9 mouse cellular contexts compared by ENCODE assay signal in the genomic region with DNA sequence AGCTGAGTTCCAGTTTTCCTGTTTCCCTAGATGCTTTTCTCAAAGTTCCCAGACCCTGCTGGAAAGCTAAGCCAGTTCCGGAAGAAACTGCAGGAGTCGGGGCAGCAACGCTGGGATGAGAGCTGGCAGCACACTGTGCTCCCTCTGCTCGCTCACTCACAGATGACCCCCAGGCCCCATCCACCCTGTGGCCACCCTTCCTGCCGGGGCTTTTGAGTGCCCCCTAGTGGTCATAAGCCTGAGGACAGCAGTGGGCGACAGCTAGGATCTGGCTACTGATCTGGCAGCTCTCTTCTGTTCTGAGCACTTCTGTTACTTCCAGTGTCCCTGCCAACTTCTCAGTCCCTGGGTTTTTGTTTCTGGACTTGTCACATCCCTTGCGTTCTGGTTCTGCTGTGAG. TPM values are rescaled to one million over a fixed set of nuclear protein-coding genes. Genes with fewer than 3 reads are reported as not detected.
DNase-seq lines count a peak whose midpoint lies in the region; ATAC-seq and TF ChIP-seq lines count a peak whose summit lies in the region.
"Had no signal": no experiment of that assay in that cellular context is flagged by ENCODE, and none has a peak within 500 bp of the region (broad histone marks: within the 10 kb centered on the region; RNA-seq: fewer than 3 reads in every experiment).

No protein-coding gene starts in this region.

- no peak; the same call in 1 of the 2 replicates for ATAC-seq in midbrain, embryonic 15.5 days (replicated peaks)
- ATAC-seq in hindbrain, postnatal 0 days, result peak; percentile 77; the same call in 1 of the 2 replicates
- ATAC-seq in midbrain, postnatal 0 days (ENCODE audit: low FRiP score), result no peak; the same call in 1 of the 2 replicates
- ATAC-seq in stomach, embryonic 16.5 days (ENCODE audit: insufficient read depth, low FRiP score), result peak; percentile 66

- H3K4me1 ChIP-seq in midbrain, embryonic 10.5 days, result no peaks in the 10 kb centered on the region
- H3K4me1 ChIP-seq in midbrain, embryonic 15.5 days, result no peaks in the 10 kb centered on the region
- H3K4me1 ChIP-seq in hindbrain, postnatal 0 days (ENCODE audit: insufficient read depth, low read length), result no peaks in the 10 kb centered on the region
- H3K4me1 ChIP-seq in limb, embryonic 10.5 days, result no peaks in the 10 kb centered on the region
- H3K4me1 ChIP-seq in midbrain, postnatal 0 days (ENCODE audit: insufficient read depth, low read length), result no peaks in the 10 kb centered on the region
- no peaks in the 10 kb centered on the region for H3K4me1 ChIP-seq in stomach, embryonic 16.5 days (ENCODE audit: control insufficient read depth, insufficient read depth, low read length)
- H3K4me1 ChIP-seq: neural tube, embryonic 12.5 days had no signal

- H3K27ac ChIP-seq in midbrain, embryonic 10.5 days (replicated peaks), result no peak overlapping the region
- no peak overlapping the region for H3K27ac ChIP-seq in midbrain, embryonic 15.5 days
- H3K27ac ChIP-seq in hindbrain, postnatal 0 days, result no peak overlapping the region
- H3K27ac ChIP-seq in limb, embryonic 10.5 days, result no peak overlapping the region
- no peak overlapping the region for H3K27ac ChIP-seq in midbrain, postnatal 0 days (ENCODE audit: low read depth, low read length)
- no peak overlapping the region for H3K27ac ChIP-seq in stomach, embryonic 16.5 days (ENCODE audit: low read length)
- H3K27ac ChIP-seq: neural tube, embryonic 12.5 days had no signal

- H3K36me3 ChIP-seq in midbrain, embryonic 10.5 days, result peaks cover 90% of the 10 kb centered on the region
- H3K36me3 ChIP-seq in midbrain, embryonic 15.5 days (replicated peaks), result peaks cover 24% of the 10 kb centered on the region; the same call in 1 of the 2 replicates
- peaks cover 45% of the 10 kb centered on the region for H3K36me3 ChIP-seq in hindbrain, postnatal 0 days (ENCODE audit: insufficient read depth, low read length)
- peaks cover 95% of the 10 kb centered on the region for H3K36me3 ChIP-seq in limb, embryonic 10.5 days
- H3K36me3 ChIP-seq in midbrain, postnatal 0 days (ENCODE audit: insufficient read depth, low read length), result peaks cover 61% of the 10 kb centered on the region
- H3K36me3 ChIP-seq in stomach, embryonic 16.5 days (ENCODE audit: control insufficient read depth, insufficient read depth, low read length), result peaks cover 11% of the 10 kb centered on the region; the same call in 1 of the 2 replicates

- H3K4me3 ChIP-seq in midbrain, embryonic 10.5 days, result no peak overlapping the region
- H3K4me3 ChIP-seq in midbrain, embryonic 15.5 days, result no peak overlapping the region
- no peak overlapping the region for H3K4me3 ChIP-seq in hindbrain, postnatal 0 days (ENCODE audit: low read length)
- no peak overlapping the region for H3K4me3 ChIP-seq in limb, embryonic 10.5 days
- H3K4me3 ChIP-seq in midbrain, postnatal 0 days (ENCODE audit: low read depth, low read length), result no peak overlapping the region
- H3K4me3 ChIP-seq in stomach, embryonic 16.5 days (replicated peaks; ENCODE audit: low read length), result no peak overlapping the region
- H3K4me3 ChIP-seq: neural tube, embryonic 12.5 days had no signal

- no peak overlapping the region for H3K4me2 ChIP-seq in midbrain, embryonic 15.5 days
- no peak overlapping the region for H3K4me2 ChIP-seq in hindbrain, postnatal 0 days (ENCODE audit: low read depth, low read length)
- H3K4me2 ChIP-seq in midbrain, postnatal 0 days (ENCODE audit: low read depth, low read length, poor library complexity, severe bottlenecking), result no peak overlapping the region
- H3K4me2 ChIP-seq in stomach, embryonic 16.5 days (ENCODE audit: low read depth, low read length), result no peak overlapping the region
- H3K4me2 ChIP-seq: neural tube, embryonic 12.5 days had no signal

- no peaks in the 10 kb centered on the region for H3K27me3 ChIP-seq in midbrain, embryonic 10.5 days (ENCODE audit: low read depth, poor library complexity, severe bottlenecking)
- no peaks in the 10 kb centered on the region for H3K27me3 ChIP-seq in midbrain, embryonic 15.5 days (replicated peaks)
- H3K27me3 ChIP-seq in hindbrain, postnatal 0 days (ENCODE audit: insufficient read depth, low read length), result no peaks in the 10 kb centered on the region
- H3K27me3 ChIP-seq in limb, embryonic 10.5 days (ENCODE audit: low read depth, poor library complexity, severe bottlenecking), result no peaks in the 10 kb centered on the region
- no peaks in the 10 kb centered on the region for H3K27me3 ChIP-seq in midbrain, postnatal 0 days (ENCODE audit: insufficient read depth, low read length)
- no peaks in the 10 kb centered on the region for H3K27me3 ChIP-seq in stomach, embryonic 16.5 days (ENCODE audit: control insufficient read depth, insufficient read depth, low read length)
- H3K27me3 ChIP-seq: neural tube, embryonic 12.5 days had no signal

- DNase-seq in midbrain, embryonic 10.5 days (ENCODE audit: low spot score), result peak; percentile 59
- peak; percentile 44 for DNase-seq in c-Kit-positive CD71-positive TER-119-negative erythroid progenitor cells, embryonic 14.5 days (ENCODE audit: low read depth)
- peak; percentile 42 for DNase-seq in forelimb bud, embryonic 11.5 days (ENCODE audit: low read depth, low spot score)
- peak; percentile 62 for DNase-seq in hindbrain, postnatal 0 days (ENCODE audit: low spot score)
- DNase-seq in limb, embryonic 10.5 days (ENCODE audit: low spot score), result peak; percentile 67
- peak; percentile 36 for DNase-seq in midbrain, postnatal 0 days (ENCODE audit: low spot score)

- TF ChIP-seq CTCF in hindbrain, postnatal 0 days (IDR thresholded peaks at IDR 0.05; ENCODE audit: low read depth), result peak; percentile 79
- peak; percentile 76 for TF ChIP-seq CTCF in midbrain, postnatal 0 days (IDR thresholded peaks at IDR 0.05)

- H3K9ac ChIP-seq in midbrain, embryonic 15.5 days, result no peak overlapping the region
- H3K9ac ChIP-seq in hindbrain, postnatal 0 days (replicated peaks; ENCODE audit: low read length), result no peak overlapping the region
- no peak overlapping the region for H3K9ac ChIP-seq in midbrain, postnatal 0 days (replicated peaks; ENCODE audit: low read length, poor library complexity, severe bottlenecking)
- H3K9ac ChIP-seq in stomach, embryonic 16.5 days (ENCODE audit: low read length), result no peak overlapping the region
- H3K9ac ChIP-seq: neural tube, embryonic 12.5 days had no signal

- no peaks in the 10 kb centered on the region for H3K9me3 ChIP-seq in midbrain, embryonic 10.5 days (replicated peaks)
- no peaks in the 10 kb centered on the region for H3K9me3 ChIP-seq in midbrain, embryonic 15.5 days
- H3K9me3 ChIP-seq in hindbrain, postnatal 0 days (ENCODE audit: low read length), result no peaks in the 10 kb centered on the region
- H3K9me3 ChIP-seq in limb, embryonic 10.5 days (replicated peaks), result no peaks in the 10 kb centered on the region
- H3K9me3 ChIP-seq in midbrain, postnatal 0 days (ENCODE audit: low read length), result no peaks in the 10 kb centered on the region
- H3K9me3 ChIP-seq in stomach, embryonic 16.5 days (replicated peaks; ENCODE audit: control insufficient read depth, low read length), result no peaks in the 10 kb centered on the region
- H3K9me3 ChIP-seq: neural tube, embryonic 12.5 days had no signal

- WGBS in midbrain, embryonic 10.5 days, result 39% methylated on average over 7 of the region's 7 CpGs
- WGBS in midbrain, embryonic 15.5 days, result 35% methylated on average over 7 of the region's 7 CpGs
- 27% methylated on average over 7 of the region's 7 CpGs for WGBS in hindbrain, postnatal 0 days
- 38% methylated on average over 7 of the region's 7 CpGs for WGBS in limb, embryonic 10.5 days
- WGBS in midbrain, postnatal 0 days, result 33% methylated on average over 7 of the region's 7 CpGs
- 35% methylated on average over 7 of the region's 7 CpGs for WGBS in stomach, embryonic 16.5 days

RNA-seq across cellular contexts. Expression of gene Alg1, which starts 11.0 kb away (rescaled TPM):
- 25.0 and 25.3 TPM in 2 replicates for polyA plus RNA-seq in midbrain, embryonic 10.5 days (2016; fragmentation: Nextera tagmentation; extraction: Ambion mirVana)
- polyA plus RNA-seq in midbrain, embryonic 15.5 days (2015; fragmentation: Nextera tagmentation; extraction: Ambion mirVana), result 44.5 and 44.8 TPM in 2 replicates
- total RNA-seq in hindbrain, postnatal 0 days (2014; rRNA removed), result 44.4 and 53.7 TPM in 2 replicates
- 38.9 and 40.6 TPM in 2 replicates for polyA plus RNA-seq in hindbrain, postnatal 0 days (2015; fragmentation: Nextera tagmentation; extraction: Ambion mirVana)
- polyA plus RNA-seq in limb, embryonic 10.5 days (2016; fragmentation: Nextera tagmentation; extraction: Ambion mirVana), result 25.9 and 29.9 TPM in 2 replicates
- 39.0 and 46.7 TPM in 2 replicates for total RNA-seq in midbrain, postnatal 0 days (2014; rRNA removed)
- polyA plus RNA-seq in midbrain, postnatal 0 days (2015; fragmentation: Nextera tagmentation; extraction: Ambion mirVana), result 40.1 and 45.9 TPM in 2 replicates
- polyA plus RNA-seq in stomach, embryonic 16.5 days (2015; fragmentation: Nextera tagmentation; extraction: Ambion mirVana), result 32.5 and 35.1 TPM in 2 replicates

RNA-seq across cellular contexts. Expression of gene Eef2kmt, which starts 11.4 kb away (rescaled TPM):
- polyA plus RNA-seq in midbrain, embryonic 10.5 days (2016; fragmentation: Nextera tagmentation; extraction: Ambion mirVana), result 20.4 and 21.4 TPM in 2 replicates
- 6.9 and 7.7 TPM in 2 replicates for polyA plus RNA-seq in midbrain, embryonic 15.5 days (2015; fragmentation: Nextera tagmentation; extraction: Ambion mirVana)
- 13.5 and 22.0 TPM in 2 replicates for total RNA-seq in hindbrain, postnatal 0 days (2014; rRNA removed)
- polyA plus RNA-seq in hindbrain, postnatal 0 days (2015; fragmentation: Nextera tagmentation; extraction: Ambion mirVana), result 8.4 and 11.3 TPM in 2 replicates
- 18.2 and 19.4 TPM in 2 replicates for polyA plus RNA-seq in limb, embryonic 10.5 days (2016; fragmentation: Nextera tagmentation; extraction: Ambion mirVana)
- 5.8 and 7.1 TPM in 2 replicates for total RNA-seq in midbrain, postnatal 0 days (2014; rRNA removed)
- 6.1 and 6.2 TPM in 2 replicates for polyA plus RNA-seq in midbrain, postnatal 0 days (2015; fragmentation: Nextera tagmentation; extraction: Ambion mirVana)
- polyA plus RNA-seq in stomach, embryonic 16.5 days (2015; fragmentation: Nextera tagmentation; extraction: Ambion mirVana), result 32.4 and 35.1 TPM in 2 replicates

RNA-seq across cellular contexts. Expression of gene AU021092, which starts 22.3 kb away (rescaled TPM):
- polyA plus RNA-seq in midbrain, embryonic 10.5 days (2016; fragmentation: Nextera tagmentation; extraction: Ambion mirVana), result 2.4 and 4.5 TPM in 2 replicates
- 14.8 and 15.9 TPM in 2 replicates for polyA plus RNA-seq in midbrain, embryonic 15.5 days (2015; fragmentation: Nextera tagmentation; extraction: Ambion mirVana)
- total RNA-seq in hindbrain, postnatal 0 days (2014; rRNA removed), result 16.7 and 18.6 TPM in 2 replicates
- 8.3 and 9.6 TPM in 2 replicates for polyA plus RNA-seq in hindbrain, postnatal 0 days (2015; fragmentation: Nextera tagmentation; extraction: Ambion mirVana)
- polyA plus RNA-seq in limb, embryonic 10.5 days (2016; fragmentation: Nextera tagmentation; extraction: Ambion mirVana), result 0.60 and 1.4 TPM in 2 replicates
- total RNA-seq in midbrain, postnatal 0 days (2014; rRNA removed), result 22.4 and 23.4 TPM in 2 replicates
- 8.1 and 9.3 TPM in 2 replicates for polyA plus RNA-seq in midbrain, postnatal 0 days (2015; fragmentation: Nextera tagmentation; extraction: Ambion mirVana)
- 5.3 and 6.9 TPM in 2 replicates for polyA plus RNA-seq in stomach, embryonic 16.5 days (2015; fragmentation: Nextera tagmentation; extraction: Ambion mirVana)

RNA-seq across cellular contexts. Expression of gene Nagpa, which starts 40.6 kb away (rescaled TPM):
- polyA plus RNA-seq in midbrain, embryonic 10.5 days (2016; fragmentation: Nextera tagmentation; extraction: Ambion mirVana), result 16.4 and 18.9 TPM in 2 replicates
- 11.4 and 14.3 TPM in 2 replicates for polyA plus RNA-seq in midbrain, embryonic 15.5 days (2015; fragmentation: Nextera tagmentation; extraction: Ambion mirVana)
- 8.5 and 10.0 TPM in 2 replicates for total RNA-seq in hindbrain, postnatal 0 days (2014; rRNA removed)
- polyA plus RNA-seq in hindbrain, postnatal 0 days (2015; fragmentation: Nextera tagmentation; extraction: Ambion mirVana), result 7.4 and 8.6 TPM in 2 replicates
- 16.9 and 19.5 TPM in 2 replicates for polyA plus RNA-seq in limb, embryonic 10.5 days (2016; fragmentation: Nextera tagmentation; extraction: Ambion mirVana)
- 8.2 and 12.5 TPM in 2 replicates for total RNA-seq in midbrain, postnatal 0 days (2014; rRNA removed)
- 7.3 and 9.1 TPM in 2 replicates for polyA plus RNA-seq in midbrain, postnatal 0 days (2015; fragmentation: Nextera tagmentation; extraction: Ambion mirVana)
- 19.6 and 19.7 TPM in 2 replicates for polyA plus RNA-seq in stomach, embryonic 16.5 days (2015; fragmentation: Nextera tagmentation; extraction: Ambion mirVana)

Comparison
In these comparisons a context has a peak if more than half of its experiments do, and no peak if none do; other contexts are left out.
1. ATAC-seq: peak in hindbrain, postnatal 0 days (single experiment) and stomach, embryonic 16.5 days (single experiment); none in midbrain, embryonic 15.5 days (single experiment) and midbrain, postnatal 0 days (single experiment).
2. Peak in every context shown above with its lines, with median percentiles within 50 percentile points of each other: DNase-seq.